Mouse (Mus musculus): ENCODE measurements around the gene Arhgap32. TPM values are rescaled to one million over a fixed set of nuclear protein-coding genes. Genes with fewer than 3 reads are reported as not detected.

Gene Arhgap32
- polyA plus RNA-seq (2012; rRNA removed; ENCODE audit: low replicate concordance): 7.6 and 9.9 TPM in 2 replicates

GRCm38 (mm10) chr9:32115786-32116185 lies at the start of gene Arhgap32:
Gene Arhgap32, plus strand, starts transcription at chr9:32116136.

Other genes starting within 250 kb of the Arhgap32 start
- gene Barx2, start 202.7 kb upstream of the Arhgap32 start, polyA plus RNA-seq (2012; rRNA removed; ENCODE audit: low replicate concordance): 35.3 and 118 TPM in 2 replicates
- 0.11 and 0.12 TPM in 2 replicates for gene Kcnj5, start 228.2 kb downstream of the Arhgap32 start, polyA plus RNA-seq (2012; rRNA removed; ENCODE audit: low replicate concordance)